Mouse (Mus musculus) frontal cortex, postnatal 14 days (tissue): ENCODE results near the gene Hoxb4.

ENCODE experiments used
- DNase-seq, 2 experiments: peaks; one replicate each; pipeline ENCODE4 v3.0.0; 2022; ENCODE audit warnings: low spot score in 2 of 2

Gene Hoxb4

GRCm38 (mm10) chr11:96284774-96285734, 33.0 kb upstream of the Hoxb4 start:
- no peak for DNase-seq

GRCm38 (mm10) chr11:96285771-96286738, 32.0 kb upstream of the Hoxb4 start, which contains the start of gene Hoxb7:
Gene Hoxb7, plus strand, starts transcription at chr11:96286623.
- DNase-seq, result no peak

GRCm38 (mm10) chr11:96286739-96287385, 31.2 kb upstream of the Hoxb4 start:
- DNase-seq, result no peak

GRCm38 (mm10) chr11:96287411-96287810, 30.7 kb upstream of the Hoxb4 start:
- DNase-seq, result no peak

- no peak for DNase-seq
Observed at GRCm38 (mm10) chr11:96288455-96289221, 29.4 kb upstream of the Hoxb4 start.

- no peak for DNase-seq
Observed at GRCm38 (mm10) chr11:96289293-96289692, 28.8 kb upstream of the Hoxb4 start.

GRCm38 (mm10) chr11:96289837-96290236, 28.2 kb upstream of the Hoxb4 start:
- DNase-seq, result no peak

- no peak for DNase-seq
Observed at GRCm38 (mm10) chr11:96290705-96291355, 27.2 kb upstream of the Hoxb4 start.

- no peak for DNase-seq
Observed at GRCm38 (mm10) chr11:96291681-96292564, 26.1 kb upstream of the Hoxb4 start, which contains the start of gene Hoxb6. Gene Hoxb6, plus strand, starts transcription at chr11:96292476.

GRCm38 (mm10) chr11:96292565-96293301, 25.3 kb upstream of the Hoxb4 start:
- DNase-seq, result no peak

GRCm38 (mm10) chr11:96293302-96293921, 24.7 kb upstream of the Hoxb4 start:
- DNase-seq, result no peak

- peak in 1 of 2 experiments; percentile 56 for DNase-seq
Observed at GRCm38 (mm10) chr11:96294245-96295091, 23.6 kb upstream of the Hoxb4 start.

GRCm38 (mm10) chr11:96295092-96295835, 22.8 kb upstream of the Hoxb4 start:
- no peak for DNase-seq

GRCm38 (mm10) chr11:96296997-96297396, 21.1 kb upstream of the Hoxb4 start:
- no peak for DNase-seq

GRCm38 (mm10) chr11:96297428-96297827, 20.6 kb upstream of the Hoxb4 start:
- DNase-seq, result no peak

- DNase-seq, result no peak
Observed at GRCm38 (mm10) chr11:96297968-96298635, 20.0 kb upstream of the Hoxb4 start.
